Mouse (Mus musculus) thymus, postnatal 4 days (tissue): ENCODE measurements around the gene Col4a4.
A peak's percentile ranks its signal among the peaks of the same experiment; 100 is the strongest.

Experiments
- DNase-seq: peaks from one replicate; pipeline ENCODE4 v3.0.0; 2021

Gene Col4a4

GRCm38 (mm10) chr1:82577339-82577738 is 9.3 kb downstream of the Col4a4 start:
- no peak for DNase-seq

GRCm38 (mm10) chr1:82576182-82576581 is 10.5 kb downstream of the Col4a4 start:
- no peak for DNase-seq

- DNase-seq = no peak
Observed at GRCm38 (mm10) chr1:82575681-82576080, 11.0 kb downstream of the Col4a4 start.

GRCm38 (mm10) chr1:82571758-82572157 is 14.9 kb downstream of the Col4a4 start:
- no peak for DNase-seq

DNA sequence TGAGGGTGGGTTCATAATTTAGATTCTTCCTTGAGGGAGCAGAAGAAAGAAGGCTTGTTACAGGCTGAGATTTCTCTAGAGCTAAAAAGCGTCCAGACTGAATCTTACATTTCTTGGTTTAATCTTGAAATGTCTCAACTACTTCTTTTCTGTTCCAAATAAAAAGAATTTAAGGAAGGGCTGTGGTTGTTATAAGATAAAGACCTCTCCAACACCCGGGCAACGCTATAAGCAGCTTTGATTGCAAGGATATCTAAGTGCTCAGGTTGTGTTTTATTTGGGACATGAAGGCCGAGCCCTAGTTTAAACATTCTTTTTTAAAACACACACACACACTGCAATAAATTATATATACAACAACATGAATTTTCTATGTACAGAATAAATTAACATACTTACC is 17.2 kb downstream of the Col4a4 start:
- no peak for DNase-seq

DNA sequence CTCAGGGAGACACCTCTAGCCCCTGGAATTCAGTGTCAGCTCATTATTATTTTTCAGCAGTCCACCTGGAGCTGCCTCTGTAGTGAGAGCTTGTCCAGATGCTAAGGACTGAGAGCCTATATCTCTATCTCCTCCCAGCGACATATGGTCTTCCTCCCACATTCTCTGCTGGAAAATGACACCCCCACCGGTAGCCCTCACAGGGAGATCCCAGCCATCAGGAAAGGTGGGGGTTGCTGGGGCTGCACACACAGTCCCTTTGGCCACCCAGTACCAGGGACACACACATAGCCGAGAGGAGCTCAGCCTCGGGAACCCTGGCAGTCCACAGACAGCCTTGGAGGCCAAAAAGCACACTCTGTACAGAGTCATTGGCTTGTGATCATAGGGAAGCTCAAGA is 26.4 kb downstream of the Col4a4 start:
- no peak for DNase-seq

DNA sequence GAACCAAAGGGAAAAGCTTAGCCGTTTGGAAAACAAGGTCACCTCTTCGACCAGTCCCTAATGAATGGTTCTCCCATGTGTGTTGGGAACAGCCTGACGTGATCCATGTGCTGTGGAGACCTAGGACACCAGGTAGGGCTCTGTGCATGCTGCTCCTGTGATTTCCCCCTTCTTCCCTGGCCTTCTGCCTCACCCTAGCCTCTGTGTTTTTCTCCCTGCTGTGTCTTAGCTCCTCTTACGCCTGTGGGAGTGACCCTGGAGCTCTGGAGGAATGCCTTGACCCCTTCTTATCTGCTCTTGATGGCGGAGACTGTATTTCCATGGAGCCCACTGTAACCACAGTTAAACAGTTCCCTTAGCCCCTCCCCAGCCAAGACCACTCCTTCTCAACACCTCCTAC is 31.8 kb downstream of the Col4a4 start:
- DNase-seq = no peak

- peak; percentile 24 for DNase-seq
Observed at GRCm38 (mm10) chr1:82554443-82554850, 32.2 kb downstream of the Col4a4 start.

- DNase-seq = no peak
Observed at GRCm38 (mm10) chr1:82545199-82545960, 41.3 kb downstream of the Col4a4 start.

DNA sequence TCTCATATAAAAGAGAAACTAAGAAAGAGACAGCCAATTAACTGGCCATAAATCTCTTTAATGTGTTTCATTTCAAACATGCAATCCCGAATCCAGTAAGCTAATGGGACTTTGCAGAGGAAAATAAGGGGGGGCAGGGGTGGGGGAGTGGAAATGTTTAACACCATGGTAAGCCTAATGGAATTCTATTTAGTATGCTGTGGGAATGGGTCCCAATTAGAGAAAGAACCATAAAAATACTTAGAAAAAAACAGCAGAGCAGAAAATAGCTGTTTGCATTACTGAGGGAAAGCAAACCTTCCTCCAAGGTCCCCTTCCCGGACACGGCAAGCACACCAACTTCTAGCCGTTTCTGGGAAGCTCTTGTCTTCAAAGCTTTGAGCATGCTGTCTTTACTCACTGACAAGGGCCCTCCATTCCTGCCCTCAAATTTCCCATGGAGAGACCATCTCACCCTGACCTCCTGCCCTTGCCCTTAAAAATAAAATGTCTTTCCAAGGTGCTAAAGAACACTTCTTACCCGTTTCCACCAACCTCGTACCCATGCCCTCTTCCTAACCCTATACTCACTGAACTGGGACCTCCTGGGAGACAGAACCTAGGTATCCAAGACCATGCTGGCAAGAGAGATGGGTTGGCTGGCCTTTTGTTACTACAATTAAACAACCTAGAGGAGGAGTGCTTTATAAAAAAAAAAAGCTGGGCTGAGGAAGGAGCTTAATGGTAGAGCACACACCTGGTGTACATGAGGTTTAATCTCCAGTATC is 42.0 kb downstream of the Col4a4 start:
- DNase-seq = no peak

- DNase-seq = no peak
Observed at GRCm38 (mm10) chr1:82543934-82544333, 42.7 kb downstream of the Col4a4 start.

DNA sequence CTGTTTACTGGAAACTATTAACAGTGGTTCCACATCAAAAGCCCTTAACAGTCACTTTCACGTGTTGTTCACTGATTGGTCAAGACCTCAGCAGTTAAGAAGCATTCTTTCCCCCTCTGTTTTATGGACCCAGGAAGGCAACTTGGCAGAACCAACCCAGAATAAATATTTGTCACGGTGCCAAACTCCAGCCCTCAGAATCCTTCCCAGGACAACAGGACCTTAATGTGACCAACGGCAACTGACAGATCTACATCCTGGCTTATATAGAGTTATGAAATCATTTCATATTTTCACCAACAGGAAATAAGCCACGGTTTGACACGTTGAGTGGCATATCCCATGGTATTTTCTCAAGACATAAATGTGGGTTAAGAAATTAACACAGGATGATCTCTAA is 46.6 kb downstream of the Col4a4 start:
- DNase-seq = no peak

DNA sequence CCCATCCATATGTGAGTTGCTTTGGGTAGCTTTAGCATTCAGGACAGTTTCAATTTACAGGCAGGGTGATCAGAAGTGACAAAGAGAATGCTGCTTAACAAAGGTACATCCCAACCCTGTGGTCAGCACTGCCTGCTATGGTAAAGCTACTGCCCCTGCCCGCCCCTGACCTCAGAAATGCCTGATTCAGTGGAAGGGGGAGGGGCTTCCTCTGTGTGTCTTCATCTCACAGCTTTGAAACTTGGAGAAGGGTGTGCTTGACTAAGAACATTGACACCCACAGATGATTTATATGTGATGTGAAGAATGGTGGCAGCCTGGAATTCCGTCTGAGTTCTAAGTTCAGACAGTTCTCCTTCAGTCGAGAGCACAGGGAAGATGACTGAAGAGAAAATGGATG is 48.8 kb downstream of the Col4a4 start:
- no peak for DNase-seq

- no peak for DNase-seq
Observed at GRCm38 (mm10) chr1:82536515-82537174, 50.0 kb downstream of the Col4a4 start.

GRCm38 (mm10) chr1:82527931-82528330 is 58.7 kb downstream of the Col4a4 start:
- DNase-seq = no peak

- no peak for DNase-seq
Observed at GRCm38 (mm10) chr1:82491954-82492353, 94.7 kb downstream of the Col4a4 start.

GRCm38 (mm10) chr1:82486371-82486770 is 100.3 kb downstream of the Col4a4 start:
- no peak for DNase-seq

DNA sequence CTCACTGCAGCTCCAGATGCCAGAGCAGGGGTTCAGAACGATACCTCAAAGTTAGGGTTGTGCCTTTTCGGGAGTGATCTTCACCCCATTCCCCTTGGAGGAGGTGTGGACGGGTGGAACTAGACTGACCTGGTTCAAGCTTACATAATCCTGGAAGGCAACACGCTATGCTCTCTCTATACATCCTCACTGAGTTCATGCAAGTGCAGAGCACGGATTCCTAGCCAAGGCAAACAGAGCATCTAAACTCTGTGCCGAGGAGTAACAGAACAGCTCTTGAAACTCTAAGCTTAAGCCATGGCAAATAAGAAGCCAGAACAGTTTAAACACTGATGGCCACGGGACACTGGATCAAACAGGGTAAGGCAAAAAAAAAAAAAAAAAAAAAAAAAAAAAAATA is 104.3 kb downstream of the Col4a4 start:
- no peak for DNase-seq

- no peak for DNase-seq
Observed at GRCm38 (mm10) chr1:82479696-82480487, 106.8 kb downstream of the Col4a4 start.

- no peak for DNase-seq
Observed at GRCm38 (mm10) chr1:82476746-82477145, 109.9 kb downstream of the Col4a4 start.

DNA sequence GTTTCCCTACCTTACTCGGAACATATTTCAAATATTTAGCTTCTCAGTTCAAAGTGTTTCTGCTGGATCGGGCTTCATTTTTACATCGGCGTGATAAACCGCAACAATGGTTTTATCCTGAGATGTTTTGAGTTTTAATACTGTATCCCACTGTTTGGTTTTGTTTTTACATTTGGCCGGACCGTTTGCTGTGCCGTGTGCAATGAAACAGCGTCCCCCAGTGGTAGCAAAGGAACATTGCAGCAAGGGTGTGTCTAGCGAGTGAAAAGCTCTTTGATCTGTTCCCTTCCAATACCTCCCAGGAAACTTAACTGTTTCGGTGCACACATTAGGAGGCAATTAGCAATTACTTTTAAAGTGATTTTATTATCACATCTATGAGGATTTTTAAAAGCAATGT is 110.4 kb downstream of the Col4a4 start:
- DNase-seq = no peak

GRCm38 (mm10) chr1:82475821-82476220 is 110.8 kb downstream of the Col4a4 start:
- no peak for DNase-seq

GRCm38 (mm10) chr1:82475254-82475653 is 111.4 kb downstream of the Col4a4 start:
- DNase-seq = no peak
